Mouse (Mus musculus): Measurements from ENCODE around the gene D930048N14Rik. TPM values are rescaled to one million over a fixed set of nuclear protein-coding genes. Genes with fewer than 3 reads are reported as not detected.
"Not testable (repeated sequence)": the region's sequence is repeated elsewhere in the genome, so short reads cannot be mapped to it uniquely, and the experiment has no call there.

D930048N14Rik gene
- polyA plus RNA-seq, 1 experiment, result 5.7 TPM

GRCm38 (mm10) chr11:51649889-51650199 is 910 bp upstream of the D930048N14Rik start:
- peak in 1 of 2 experiments; percentile 51 for DNase-seq (ENCODE audit: extremely low spot score in 1 of 2, low spot score in 1 of 2)

- no peak for DNase-seq (ENCODE audit: extremely low spot score in 1 of 2, low spot score in 1 of 2)
Measured at GRCm38 (mm10) chr11:51650261-51650660, 493 bp upstream of the D930048N14Rik start.

DNA sequence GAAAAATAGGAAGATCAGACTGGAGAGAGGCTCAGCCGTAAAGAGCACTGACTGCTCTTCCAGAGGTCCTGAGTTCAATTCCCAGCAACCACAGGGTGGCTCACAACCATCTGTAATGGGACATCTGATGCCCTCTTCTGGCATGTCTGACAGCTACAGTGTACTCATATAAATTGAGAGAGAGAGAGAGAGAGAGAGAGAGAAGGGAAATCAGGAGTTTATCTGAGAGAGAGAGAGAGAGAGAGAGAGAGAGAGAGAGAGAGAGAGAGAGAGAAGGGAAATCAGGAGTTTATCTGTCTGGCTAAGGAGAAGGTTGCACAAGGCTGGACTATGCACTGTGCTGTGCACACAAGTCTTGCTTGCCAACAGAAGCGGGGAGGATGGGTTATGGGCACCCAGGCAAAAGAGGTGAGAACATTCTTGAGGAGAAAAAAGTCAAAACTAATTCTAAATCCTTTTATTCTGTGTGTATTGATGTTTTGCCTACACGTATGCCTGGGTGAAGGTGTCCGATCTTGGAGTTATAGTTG is 2.2 kb downstream of the D930048N14Rik start:
- no peak for DNase-seq (ENCODE audit: extremely low spot score in 1 of 2, low spot score in 1 of 2)

GRCm38 (mm10) chr11:51653736-51654135 is 3.0 kb downstream of the D930048N14Rik start:
- no peak for DNase-seq (ENCODE audit: extremely low spot score in 1 of 2, low spot score in 1 of 2)

- no peak for DNase-seq (ENCODE audit: extremely low spot score in 1 of 2, low spot score in 1 of 2)
Measured at GRCm38 (mm10) chr11:51654891-51655290, 4.1 kb downstream of the D930048N14Rik start.

DNA sequence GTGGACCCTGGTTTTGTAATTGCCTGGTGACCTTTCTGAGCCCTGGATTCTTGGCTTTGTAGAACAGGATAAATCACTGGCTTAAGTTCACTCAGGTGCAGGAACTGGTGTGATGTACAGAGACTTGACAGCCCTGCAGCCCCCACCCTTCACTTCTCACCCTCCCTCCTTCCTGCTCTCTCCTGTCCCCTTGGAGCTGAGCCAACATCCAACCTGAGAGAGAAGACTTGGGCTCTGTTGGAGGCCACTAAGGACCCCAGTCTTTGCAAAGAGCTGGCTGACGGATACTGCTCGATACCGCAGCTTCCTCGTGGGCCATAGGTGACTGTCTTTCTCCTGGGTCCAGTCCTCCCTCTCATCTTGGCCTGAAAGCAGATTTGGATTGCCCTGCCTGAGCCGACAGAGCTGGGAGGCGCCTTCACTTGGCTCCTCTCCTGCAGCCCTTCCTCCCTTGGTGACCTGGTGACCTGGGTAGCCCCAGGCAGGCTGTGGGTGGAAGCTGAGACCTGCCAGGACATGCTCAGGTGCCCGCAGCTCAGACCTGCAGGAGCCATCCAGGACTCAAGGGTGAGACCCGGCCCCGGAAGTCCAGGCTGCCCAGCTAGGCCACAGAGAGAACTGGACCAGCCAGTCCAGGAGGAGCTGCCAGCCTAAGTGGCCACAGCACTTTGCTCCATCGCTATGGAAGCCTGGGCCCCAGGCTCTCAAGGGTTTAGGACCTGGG is 6.2 kb downstream of the D930048N14Rik start:
- no peak for DNase-seq (ENCODE audit: extremely low spot score in 1 of 2, low spot score in 1 of 2)

- no peak for DNase-seq (ENCODE audit: extremely low spot score in 1 of 2, low spot score in 1 of 2)
Measured at GRCm38 (mm10) chr11:51658291-51658690, 7.5 kb downstream of the D930048N14Rik start.

- peak in 1 of 2 experiments; percentile 49 for DNase-seq (ENCODE audit: extremely low spot score in 1 of 2, low spot score in 1 of 2)
Measured at GRCm38 (mm10) chr11:51658705-51659104, 8.0 kb downstream of the D930048N14Rik start.

DNA sequence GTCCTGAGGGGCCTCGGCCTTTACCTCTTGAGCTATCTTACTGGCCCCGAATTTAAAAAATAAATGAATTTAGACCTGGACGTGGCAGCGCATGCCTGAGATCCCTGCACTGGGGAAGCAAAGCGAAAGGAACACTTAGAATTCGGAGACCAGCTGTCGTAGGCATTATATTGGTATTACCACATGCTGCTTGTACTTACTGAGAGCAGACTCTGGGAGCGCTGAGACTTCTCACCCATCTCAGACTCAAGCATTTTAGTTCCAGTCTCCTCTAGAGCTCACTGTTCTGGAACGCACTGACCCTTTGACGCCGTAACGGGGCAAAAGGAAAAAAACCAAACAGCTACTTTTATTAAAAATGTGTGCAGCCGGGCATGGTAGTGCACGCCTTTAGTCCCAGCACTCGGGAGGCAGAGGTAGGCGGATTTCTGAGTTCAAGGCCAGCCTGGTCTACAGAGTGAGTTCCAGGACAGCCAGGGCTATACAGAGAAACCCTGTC is 11.2 kb downstream of the D930048N14Rik start:
- DNase-seq (ENCODE audit: extremely low spot score in 1 of 2, low spot score in 1 of 2), result no peak

DNA sequence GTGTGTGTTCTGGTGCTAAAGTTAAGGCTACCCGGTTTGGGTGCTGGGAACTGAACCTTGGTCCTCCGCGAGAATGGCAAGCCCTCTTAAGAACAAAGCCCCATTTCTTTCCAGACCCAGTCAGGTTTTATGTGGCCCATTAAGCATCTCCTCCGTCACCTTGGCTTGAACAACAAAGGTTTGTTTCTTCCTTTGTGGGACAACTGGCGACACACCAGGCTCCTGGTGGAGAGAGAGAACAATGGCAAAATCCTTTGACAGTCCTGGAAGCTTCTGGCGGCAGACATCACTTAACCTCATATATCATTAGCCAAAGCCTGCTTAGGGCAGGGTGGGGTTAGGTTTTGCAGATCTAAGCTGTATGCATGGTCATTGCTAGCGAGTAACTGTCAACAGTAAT is 11.9 kb downstream of the D930048N14Rik start:
- DNase-seq (ENCODE audit: extremely low spot score in 1 of 2, low spot score in 1 of 2), result no peak

DNA sequence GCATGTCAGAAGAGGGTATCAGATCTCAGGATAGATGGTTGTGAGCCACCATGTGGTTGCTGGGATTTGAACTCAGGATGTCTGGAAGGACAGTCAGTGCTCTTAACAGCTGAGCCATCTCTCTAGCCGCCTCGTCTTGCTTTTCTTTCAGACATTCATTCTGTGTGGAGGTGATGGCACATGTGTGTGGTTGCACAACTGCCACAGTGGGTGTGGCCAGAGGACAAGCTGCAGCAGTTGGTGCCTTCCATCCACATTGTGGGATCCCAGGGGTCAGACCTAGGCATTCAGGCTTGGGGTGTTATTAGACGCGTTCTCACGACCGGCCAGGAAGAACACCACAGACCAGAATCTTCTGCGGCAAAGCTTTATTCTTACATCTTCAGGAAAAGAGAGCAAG is 14.0 kb downstream of the D930048N14Rik start:
- DNase-seq (ENCODE audit: extremely low spot score in 1 of 2, low spot score in 1 of 2), result not testable (repeated sequence)

- no peak for DNase-seq (ENCODE audit: extremely low spot score in 1 of 2, low spot score in 1 of 2)
Measured at GRCm38 (mm10) chr11:51670846-51671245, 20.1 kb downstream of the D930048N14Rik start.

DNA sequence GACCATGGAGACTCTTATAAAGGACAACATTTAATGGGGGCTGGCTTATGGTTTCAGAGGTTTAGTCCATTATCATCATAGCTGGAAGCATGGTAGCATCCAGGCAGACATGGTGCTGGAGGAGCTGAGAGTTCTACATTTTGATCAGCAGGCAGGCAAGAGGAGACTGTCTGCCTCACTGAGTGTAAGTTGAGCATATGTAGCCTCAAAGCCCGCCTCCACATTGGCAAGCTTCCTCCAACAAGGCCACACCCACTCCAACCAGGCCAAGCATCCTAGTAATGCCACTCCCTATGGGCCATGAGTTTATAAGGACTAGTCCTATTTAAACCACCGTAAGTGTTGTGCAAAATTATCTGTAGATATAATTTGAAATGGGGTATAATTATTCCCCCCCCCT is 20.6 kb downstream of the D930048N14Rik start:
- DNase-seq (ENCODE audit: extremely low spot score in 1 of 2, low spot score in 1 of 2), result no peak

DNA sequence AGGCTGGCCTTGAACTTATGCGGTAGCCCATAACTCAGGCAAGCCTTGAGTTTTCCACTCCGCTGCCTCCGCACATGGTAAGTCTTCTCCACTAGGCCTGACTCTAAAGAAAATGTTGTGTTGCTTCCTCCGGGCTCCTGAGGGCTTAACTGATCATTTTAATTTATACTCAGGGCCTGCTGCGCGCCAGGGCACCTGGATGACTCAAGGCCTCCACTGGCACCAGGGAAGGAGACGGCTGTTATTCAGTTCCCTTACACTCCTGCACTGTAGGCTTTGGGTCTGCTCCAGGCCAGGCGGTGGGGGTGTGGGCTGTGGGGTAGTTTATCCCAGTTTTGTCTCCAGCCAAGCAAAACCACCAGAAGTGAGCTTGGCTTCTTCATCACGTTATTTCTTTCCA is 22.5 kb downstream of the D930048N14Rik start:
- no peak for DNase-seq (ENCODE audit: extremely low spot score in 1 of 2, low spot score in 1 of 2)

DNA sequence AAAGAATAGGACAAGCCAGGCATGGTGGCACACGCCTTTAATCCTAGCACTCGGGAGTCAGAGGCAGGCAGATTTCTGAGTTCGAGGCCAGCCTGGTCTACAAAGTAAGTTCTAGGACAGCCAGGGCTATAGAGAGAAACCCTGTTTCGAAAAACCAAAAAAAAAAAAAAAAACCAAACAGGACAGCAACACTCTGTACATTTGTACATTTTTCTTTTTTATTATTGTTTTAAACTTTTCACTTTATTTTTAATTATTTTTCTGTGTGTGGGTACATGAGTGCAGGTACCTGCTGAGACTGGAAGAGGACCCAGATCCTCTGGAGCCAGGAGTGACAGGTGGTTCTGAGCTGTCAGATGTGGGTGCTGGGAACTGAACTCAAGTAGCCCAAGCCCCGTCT is 24.6 kb downstream of the D930048N14Rik start:
- no peak for DNase-seq (ENCODE audit: extremely low spot score in 1 of 2, low spot score in 1 of 2)

GRCm38 (mm10) chr11:51677737-51678418 is 27.1 kb downstream of the D930048N14Rik start:
- no peak for DNase-seq (ENCODE audit: extremely low spot score in 1 of 2, low spot score in 1 of 2)

DNA sequence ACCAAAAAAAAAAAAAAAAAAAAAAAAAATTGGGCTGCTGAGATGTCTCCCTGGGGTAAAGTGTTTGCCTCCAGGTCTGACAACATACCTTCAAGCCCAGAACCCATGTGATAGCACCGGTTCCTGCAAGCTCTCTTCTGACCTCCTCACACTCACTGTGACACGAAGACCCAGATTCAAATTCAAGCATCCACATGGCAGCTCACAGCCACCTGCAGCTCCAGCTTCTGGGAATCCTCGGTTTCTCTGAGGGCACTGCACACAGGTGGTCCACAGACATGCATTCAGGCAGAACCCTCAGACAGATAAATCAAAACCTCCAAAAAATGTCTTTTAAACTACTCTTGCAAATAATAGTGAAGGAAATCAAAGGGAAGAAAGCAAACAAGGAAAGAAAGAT is 28.7 kb downstream of the D930048N14Rik start:
- DNase-seq (ENCODE audit: extremely low spot score in 1 of 2, low spot score in 1 of 2), result no peak

GRCm38 (mm10) chr11:51681324-51681975 is 30.7 kb downstream of the D930048N14Rik start:
- peak; percentile 66 to 95 for DNase-seq (ENCODE audit: extremely low spot score in 1 of 2, low spot score in 1 of 2)

DNA sequence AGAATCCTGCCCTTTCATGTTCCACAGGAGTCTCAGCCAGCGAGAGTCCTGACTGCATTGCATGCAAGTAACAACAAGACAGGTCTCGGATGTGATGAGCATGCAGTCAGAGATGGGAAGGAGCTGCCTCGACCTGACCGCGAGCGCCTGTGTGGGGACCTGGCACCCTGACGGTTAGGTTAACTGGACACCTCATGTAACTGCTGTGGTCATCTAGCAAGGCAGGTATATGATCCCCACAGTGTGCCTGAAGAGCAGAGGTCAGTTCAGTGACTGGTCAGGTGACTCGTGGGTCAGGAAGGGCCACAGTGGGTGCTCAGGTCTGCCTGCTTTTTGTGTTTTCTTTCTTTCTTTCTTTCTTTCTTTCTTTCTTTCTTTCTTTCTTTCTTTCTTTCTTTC is 31.2 kb downstream of the D930048N14Rik start:
- no peak for DNase-seq (ENCODE audit: extremely low spot score in 1 of 2, low spot score in 1 of 2)

GRCm38 (mm10) chr11:51688330-51689328 is 37.9 kb downstream of the D930048N14Rik start, which contains the start of gene 0610009B22Rik:
TSS of gene 0610009B22Rik (minus strand) at chr11:51688874.
- DNase-seq (ENCODE audit: extremely low spot score in 1 of 2, low spot score in 1 of 2), result peak; percentile 99 to 100

All from frontal cortex, adult 2 months (tissue).